Mouse (Mus musculus) heart, embryonic 11.5 days (tissue): ENCODE data around the gene Olfr961. TPM values are rescaled to one million over a fixed set of nuclear protein-coding genes. Genes with fewer than 3 reads are reported as not detected.

Experiments
- ATAC-seq: fragments of 200-750 bp; cut with Nextera tagmentation; replicated peaks from 2 replicates; pipeline ENCODE4 v1.8.0; 2017; ENCODE audit warnings: moderate library complexity; ENCODE audit not compliant: insufficient number of reproducible peaks, low FRiP score, low TSS enrichment
- H3K27ac ChIP-seq: fragments of 300-500 bp; sonication (generic); 2 replicates; pipeline ENCODE4 v1.5.1; 2014; ENCODE audit warnings: mild to moderate bottlenecking, low read depth, low read length
- H3K27me3 ChIP-seq: fragments of 300-500 bp; sonication (generic); 2 replicates; pipeline ENCODE4 v1.6.1; 2014; ENCODE audit warnings: mild to moderate bottlenecking, low read length, mixed read lengths; ENCODE audit not compliant: control insufficient read depth, insufficient read depth
- H3K36me3 ChIP-seq: fragments of 300-500 bp; sonication (generic); 2 replicates; pipeline ENCODE4 v1.6.1; 2014; ENCODE audit warnings: mild to moderate bottlenecking, low read length, moderate library complexity, mixed read lengths; ENCODE audit not compliant: control insufficient read depth, insufficient read depth
- H3K4me1 ChIP-seq: fragments of 300-500 bp; sonication (generic); 2 replicates; pipeline ENCODE4 v1.6.1; 2014; ENCODE audit warnings: low read length; ENCODE audit not compliant: control insufficient read depth, insufficient read depth
- H3K4me2 ChIP-seq: fragments of 300-500 bp; sonication (generic); 2 replicates; pipeline ENCODE4 v1.6.1; 2014; ENCODE audit warnings: mild to moderate bottlenecking, moderate library complexity
- H3K4me3 ChIP-seq: fragments of 300-500 bp; sonication (generic); 2 replicates; pipeline ENCODE4 v1.5.1; 2014; ENCODE audit warnings: low read depth, low read length
- H3K9ac ChIP-seq: fragments of 300-500 bp; sonication (generic); 2 replicates; pipeline ENCODE4 v1.6.1; 2014; ENCODE audit warnings: mild to moderate bottlenecking, low read depth, low read length, moderate library complexity
- H3K9me3 ChIP-seq: fragments of 300-500 bp; sonication (generic); replicated peaks from 2 replicates; pipeline ENCODE4 v1.6.1; 2016; ENCODE audit warnings: low read length; ENCODE audit not compliant: control insufficient read depth
- WGBS: fragments of 180-500 bp; shearing (Covaris S2); extraction: QIAGEN DNeasy Blood & Tissue Kit; methylation state at CpG from one replicate; pipeline ENCODE4 v1.1.7; 2014; ENCODE audit not compliant: insufficient replicate concordance; 5-methylcytosine and 5-hydroxymethylcytosine counted together
- polyA plus RNA-seq: library from polyadenylated mRNA; unstranded; fragments of >200 nt; fragmentation: Nextera tagmentation; extraction: Ambion mirVana; gene quantifications from 2 replicates; pipeline ENCODE4 v1.2.1, GENCODE M21; 2014

Gene Olfr961
- polyA plus RNA-seq, 1 experiment from 2014 or later, result not detected

- WGBS, result 83% methylated on average over 2 of the region's 2 CpGs
- Histone ChIP-seq H3K27me3 (no peaks in the 10 kb centered on the region), H3K4me3 (no peak overlapping the region), H3K27ac (no peak overlapping the region), H3K9me3 (no peaks in the 10 kb centered on the region), H3K9ac (no peak overlapping the region), H3K36me3 (no peaks in the 10 kb centered on the region), H3K4me2 (no peak overlapping the region), H3K4me1 (no peaks in the 10 kb centered on the region)
- ATAC-seq, result no peak
These were observed 33.7 kb downstream of the Olfr961 start for GRCm38 (mm10) chr9:39678557-39678956.

DNA sequence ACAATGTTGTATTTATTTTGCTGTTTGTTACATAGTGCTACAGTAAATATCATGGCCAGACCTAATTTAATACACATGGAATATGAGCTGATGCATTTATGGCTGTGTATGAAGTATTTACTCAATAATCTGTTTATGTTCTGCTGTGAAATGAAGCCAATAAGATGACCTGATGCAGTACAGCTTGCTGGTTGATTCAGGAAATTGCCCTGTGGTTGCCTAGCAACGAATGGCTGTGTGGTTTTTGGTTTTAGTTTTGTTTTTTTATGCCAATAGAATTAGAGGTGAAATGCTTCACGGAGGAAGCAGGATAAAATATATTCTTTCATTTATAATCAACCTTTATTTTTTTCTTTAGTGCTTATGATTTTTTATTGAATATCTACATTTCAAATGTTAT lies 34.4 kb downstream of the Olfr961 start:
- Histone ChIP-seq H3K27ac (no peak overlapping the region), H3K4me2 (no peak overlapping the region), H3K9me3 (no peaks in the 10 kb centered on the region), H3K36me3 (no peaks in the 10 kb centered on the region), H3K4me1 (no peaks in the 10 kb centered on the region), H3K9ac (no peak overlapping the region), H3K4me3 (no peak overlapping the region), H3K27me3 (no peaks in the 10 kb centered on the region)
- WGBS, result 62% methylated on average over 2 of the region's 2 CpGs
- no peak for ATAC-seq

Other genes with a start within 250 kb of the Olfr961 start
- not detected in 2 replicates for gene Olfr952, start 217.9 kb upstream of the Olfr961 start, polyA plus RNA-seq
- not detected in 2 replicates for gene Olfr954, start 188.4 kb upstream of the Olfr961 start, polyA plus RNA-seq
- not detected in 2 replicates for gene Olfr955, start 173.1 kb upstream of the Olfr961 start, polyA plus RNA-seq
- not detected in 2 replicates for gene Olfr44, start 151.1 kb upstream of the Olfr961 start, polyA plus RNA-seq
- gene Olfr957, start 129.3 kb upstream of the Olfr961 start, polyA plus RNA-seq, result not detected in 2 replicates
- gene Olfr958, start 91.0 kb upstream of the Olfr961 start, polyA plus RNA-seq, result not detected in 2 replicates
- not detected in 2 replicates for gene Olfr959, start 69.5 kb upstream of the Olfr961 start, polyA plus RNA-seq
- 10.5 and 14.3 TPM in 2 replicates for gene AW551984, start 40.7 kb upstream of the Olfr961 start, polyA plus RNA-seq
- gene Olfr148, start 34.4 kb upstream of the Olfr961 start, polyA plus RNA-seq, result not detected in 2 replicates
- not detected in 2 replicates for gene Olfr960, start 23.7 kb upstream of the Olfr961 start, polyA plus RNA-seq
- gene Olfr963, start 22.1 kb downstream of the Olfr961 start, polyA plus RNA-seq, result not detected in 2 replicates
- gene Olfr149, start 62.0 kb downstream of the Olfr961 start, polyA plus RNA-seq, result not detected in 2 replicates
- gene Olfr965, start 66.3 kb downstream of the Olfr961 start, polyA plus RNA-seq, result not detected in 2 replicates
- not detected in 2 replicates for gene Olfr150, start 85.9 kb downstream of the Olfr961 start, polyA plus RNA-seq
- not detected in 2 replicates for gene Olfr967, start 101.2 kb downstream of the Olfr961 start, polyA plus RNA-seq
- gene Olfr968, start 138.2 kb downstream of the Olfr961 start, polyA plus RNA-seq, result not detected in 2 replicates
- not detected in 2 replicates for gene Olfr969, start 145.9 kb downstream of the Olfr961 start, polyA plus RNA-seq
- not detected in 2 replicates for gene Olfr970, start 163.8 kb downstream of the Olfr961 start, polyA plus RNA-seq
- gene Olfr971, start 191.8 kb downstream of the Olfr961 start, polyA plus RNA-seq, result not detected in 2 replicates
- gene Olfr972, start 221.3 kb downstream of the Olfr961 start, polyA plus RNA-seq, result not detected in 2 replicates